Mouse (Mus musculus) embryonic facial prominence, embryonic 10.5 days (tissue): ENCODE results near the gene 4930404H24Rik. TPM values are rescaled to one million over a fixed set of nuclear protein-coding genes. Genes with fewer than 3 reads are reported as not detected.

ENCODE experiments used
- DNase-seq: peaks from one replicate; pipeline ENCODE4 v3.0.0-alpha.2; 2017; ENCODE audit warnings: low spot score
- H3K27ac ChIP-seq: fragments of 300-500 bp; sonication (generic); replicated peaks from 2 replicates; pipeline ENCODE4 v1.5.1; 2016; ENCODE audit warnings: mild to moderate bottlenecking
- H3K27me3 ChIP-seq: fragments of 300-500 bp; sonication (generic); replicated peaks from 2 replicates; pipeline ENCODE4 v1.6.1; 2016; ENCODE audit warnings: low read depth, mild to moderate bottlenecking; ENCODE audit not compliant: poor library complexity, severe bottlenecking
- H3K36me3 ChIP-seq: fragments of 300-500 bp; sonication (generic); replicated peaks from 2 replicates; pipeline ENCODE4 v1.6.1; 2016; ENCODE audit warnings: mild to moderate bottlenecking, moderate library complexity
- H3K4me1 ChIP-seq: fragments of 300-500 bp; sonication (generic); 2 replicates; pipeline ENCODE4 v1.6.1; 2016
- H3K4me3 ChIP-seq: fragments of 300-500 bp; sonication (generic); 2 replicates; pipeline ENCODE4 v1.5.1; 2016; ENCODE audit warnings: mild to moderate bottlenecking, moderate library complexity
- H3K9me3 ChIP-seq: fragments of 300-500 bp; sonication (generic); 2 replicates; pipeline ENCODE4 v1.6.1; 2016; ENCODE audit warnings: mild to moderate bottlenecking
- WGBS: fragments of 180-500 bp; shearing (Covaris S2); methylation state at CpG from one replicate; pipeline ENCODE4 v1.1.7; 2016; 5-methylcytosine and 5-hydroxymethylcytosine counted together
- polyA plus RNA-seq: library from polyadenylated mRNA; unstranded; fragments of >200 nt; fragmentation: Nextera tagmentation; extraction: Ambion mirVana; gene quantifications from 2 replicates; pipeline ENCODE4 v1.2.1, GENCODE M21; 2016

Gene 4930404H24Rik
- polyA plus RNA-seq, 1 experiment from 2014 or later: not detected

GRCm38 (mm10) chr2:153515582-153515981 lies 23.0 kb downstream of the 4930404H24Rik start:
- Histone ChIP-seq H3K27me3 (peaks cover 38% of the 10 kb centered on the region), H3K27ac (peak overlapping the region; percentile 5; the same call in 1 of the 2 replicates), H3K36me3 (no peaks in the 10 kb centered on the region), H3K4me1 (peaks cover 48% of the 10 kb centered on the region), H3K9me3 (no peaks in the 10 kb centered on the region), H3K4me3 (no peak overlapping the region)
- 87% methylated on average over 6 of the region's 6 CpGs for WGBS
- DNase-seq: no peak

- no peak overlapping the region for H3K4me3 ChIP-seq
- H3K9me3 ChIP-seq: no peaks in the 10 kb centered on the region
- peaks cover 55% of the 10 kb centered on the region for H3K4me1 ChIP-seq
- H3K27ac ChIP-seq: peak overlapping the region; percentile 19; the same call in 1 of the 2 replicates
- peak; percentile 26 for DNase-seq
- WGBS: 39% methylated on average over 4 of the region's 4 CpGs
- H3K27me3 ChIP-seq: peaks cover 34% of the 10 kb centered on the region
- H3K36me3 ChIP-seq: no peaks in the 10 kb centered on the region
Observed at GRCm38 (mm10) chr2:153516961-153517360, 24.4 kb downstream of the 4930404H24Rik start.

GRCm38 (mm10) chr2:153520057-153520456 lies 27.5 kb downstream of the 4930404H24Rik start:
- Histone ChIP-seq H3K4me3 (no peak overlapping the region), H3K4me1 (peaks cover 57% of the 10 kb centered on the region), H3K27ac (peak overlapping the region; percentile 51), H3K27me3 (peaks cover 48% of the 10 kb centered on the region), H3K36me3 (no peaks in the 10 kb centered on the region), H3K9me3 (no peaks in the 10 kb centered on the region)
- WGBS: 77% methylated on average over 9 of the region's 9 CpGs
- DNase-seq: no peak

- peaks cover 66% of the 10 kb centered on the region for H3K27me3 ChIP-seq
- H3K36me3 ChIP-seq: no peaks in the 10 kb centered on the region
- no peak overlapping the region for H3K4me3 ChIP-seq
- H3K9me3 ChIP-seq: no peaks in the 10 kb centered on the region
- H3K4me1 ChIP-seq: peaks cover 61% of the 10 kb centered on the region
- peak overlapping the region; percentile 60 for H3K27ac ChIP-seq
- WGBS: 18% methylated on average over 4 of the region's 4 CpGs
- DNase-seq: peak; percentile 53
Observed at GRCm38 (mm10) chr2:153522270-153522669, 29.7 kb downstream of the 4930404H24Rik start.

GRCm38 (mm10) chr2:153523143-153523542 lies 30.6 kb downstream of the 4930404H24Rik start:
- DNase-seq: no peak
- Histone ChIP-seq H3K9me3 (no peaks in the 10 kb centered on the region), H3K4me3 (no peak overlapping the region), H3K4me1 (peaks cover 67% of the 10 kb centered on the region), H3K36me3 (no peaks in the 10 kb centered on the region), H3K27me3 (peaks cover 74% of the 10 kb centered on the region), H3K27ac (peak overlapping the region; percentile 60; the same call in 1 of the 2 replicates)
- WGBS: 62% methylated on average over 9 of the region's 9 CpGs

GRCm38 (mm10) chr2:153523656-153524055 lies 31.1 kb downstream of the 4930404H24Rik start:
- whole genome bisulfite sequencing: 91% methylated on average over 12 of the region's 12 CpGs
- H3K36me3 ChIP-seq: no peaks in the 10 kb centered on the region
- H3K4me3 ChIP-seq: no peak overlapping the region
- no peak overlapping the region for H3K27ac ChIP-seq
- H3K27me3 ChIP-seq: peaks cover 79% of the 10 kb centered on the region
- H3K9me3 ChIP-seq: no peaks in the 10 kb centered on the region
- H3K4me1 ChIP-seq: peaks cover 72% of the 10 kb centered on the region
- DNase-seq: no peak

GRCm38 (mm10) chr2:153524727-153525126 lies 32.1 kb downstream of the 4930404H24Rik start:
- H3K4me1 ChIP-seq: peaks cover 82% of the 10 kb centered on the region
- H3K27ac ChIP-seq: peak overlapping the region; percentile 67; the same call in 1 of the 2 replicates
- no peaks in the 10 kb centered on the region for H3K36me3 ChIP-seq
- no peak overlapping the region for H3K4me3 ChIP-seq
- no peaks in the 10 kb centered on the region for H3K9me3 ChIP-seq
- H3K27me3 ChIP-seq: peaks cover 89% of the 10 kb centered on the region
- DNase-seq: no peak
- 58% methylated on average over 2 of the region's 2 CpGs for WGBS

GRCm38 (mm10) chr2:153525906-153526311 lies 33.3 kb downstream of the 4930404H24Rik start:
- Histone ChIP-seq H3K4me3 (peak overlapping the region; percentile 80; the same call in 1 of the 2 replicates), H3K4me1 (peaks cover 87% of the 10 kb centered on the region), H3K9me3 (no peaks in the 10 kb centered on the region), H3K36me3 (no peaks in the 10 kb centered on the region), H3K27ac (peak overlapping the region; percentile 67), H3K27me3 (peaks cover 91% of the 10 kb centered on the region)
- 11% methylated on average over 10 of the region's 10 CpGs for WGBS
- peak; percentile 55 for DNase-seq

GRCm38 (mm10) chr2:153526850-153527530 lies 34.4 kb downstream of the 4930404H24Rik start:
- H3K27ac ChIP-seq: peak overlapping the region; percentile 90
- H3K4me3 ChIP-seq: peak overlapping the region; percentile 80
- peaks cover 96% of the 10 kb centered on the region for H3K27me3 ChIP-seq
- no peaks in the 10 kb centered on the region for H3K9me3 ChIP-seq
- peaks cover 76% of the 10 kb centered on the region for H3K4me1 ChIP-seq
- WGBS: 44% methylated on average over 9 of the region's 9 CpGs
- peak; percentile 32 for DNase-seq
- no peaks in the 10 kb centered on the region for H3K36me3 ChIP-seq

- Histone ChIP-seq H3K4me3 (peak overlapping the region; percentile 80), H3K27me3 (peaks cover 95% of the 10 kb centered on the region), H3K27ac (peak overlapping the region; percentile 90), H3K9me3 (no peaks in the 10 kb centered on the region), H3K36me3 (no peaks in the 10 kb centered on the region), H3K4me1 (peaks cover 67% of the 10 kb centered on the region)
- DNase-seq: peak; percentile 81
- 2% methylated on average over 84 of the region's 85 CpGs for WGBS
Observed at GRCm38 (mm10) chr2:153527580-153528531, 35.3 kb downstream of the 4930404H24Rik start.

GRCm38 (mm10) chr2:153528571-153529364 lies 36.2 kb downstream of the 4930404H24Rik start:
- WGBS: under 1% methylated on average over 48 of the region's 70 CpGs
- no peaks in the 10 kb centered on the region for H3K9me3 ChIP-seq
- H3K27me3 ChIP-seq: peaks cover 87% of the 10 kb centered on the region
- no peaks in the 10 kb centered on the region for H3K36me3 ChIP-seq
- H3K4me3 ChIP-seq: peak overlapping the region; percentile 80
- peaks cover 60% of the 10 kb centered on the region for H3K4me1 ChIP-seq
- peak overlapping the region; percentile 90 for H3K27ac ChIP-seq
- DNase-seq: peak; percentile 76

GRCm38 (mm10) chr2:153529365-153529781 lies 36.8 kb downstream of the 4930404H24Rik start:
- peak overlapping the region; percentile 90 for H3K27ac ChIP-seq
- DNase-seq: peak; percentile 72
- peaks cover 81% of the 10 kb centered on the region for H3K27me3 ChIP-seq
- H3K4me1 ChIP-seq: peaks cover 60% of the 10 kb centered on the region
- WGBS: under 1% methylated on average over 53 of the region's 53 CpGs
- no peaks in the 10 kb centered on the region for H3K9me3 ChIP-seq
- no peaks in the 10 kb centered on the region for H3K36me3 ChIP-seq
- peak overlapping the region; percentile 80 for H3K4me3 ChIP-seq
